Mouse (Mus musculus): ENCODE data around the gene Avpr2. TPM values are rescaled to one million over a fixed set of nuclear protein-coding genes. Genes with fewer than 3 reads are reported as not detected.
A peak's percentile ranks its signal among the peaks of the same experiment; 100 is the strongest.

The Avpr2 gene
- polyA plus RNA-seq, 1 experiment from 2014 or later: 0.08 TPM

- Histone ChIP-seq H3K9ac (replicated peaks) (no peak overlapping the region), H3K27ac (ENCODE audit: low read depth) (no peak overlapping the region), H3K4me3 (ENCODE audit: low read depth, low read length) (no peak overlapping the region), H3K4me2 (ENCODE audit: low read depth, low read length) (no peak overlapping the region), H3K36me3 (replicated peaks; ENCODE audit: insufficient read depth, low read length) (no peaks in the 10 kb centered on the region), H3K4me1 (ENCODE audit: insufficient read depth) (no peaks in the 10 kb centered on the region), H3K9me3 (ENCODE audit: low read length) (no peaks in the 10 kb centered on the region), H3K27me3 (ENCODE audit: insufficient read depth, low read length) (no peaks in the 10 kb centered on the region)
- DNase-seq (peak; percentile 39), ATAC-seq (no peak)
- no peak for TF ChIP-seq CTCF (IDR thresholded peaks at IDR 0.05; ENCODE audit: low read depth)
- no peak for TF ChIP-seq EP300 (IDR thresholded peaks at IDR 0.05; ENCODE audit: low read depth)
- WGBS (ENCODE audit: insufficient replicate concordance): 14% methylated on average over 5 of the region's 5 CpGs
These were observed 22.6 kb upstream of the Avpr2 start for GRCm38 (mm10) chrX:73869334-73869733.

- no peaks in the 10 kb centered on the region for H3K4me1 ChIP-seq (ENCODE audit: insufficient read depth)
- peaks cover 1% of the 10 kb centered on the region; the same call in 1 of the 2 replicates for H3K27me3 ChIP-seq (ENCODE audit: insufficient read depth, low read length)
- H3K4me2 ChIP-seq (ENCODE audit: low read depth, low read length): no peak overlapping the region
- H3K36me3 ChIP-seq (replicated peaks; ENCODE audit: insufficient read depth, low read length): no peaks in the 10 kb centered on the region
- H3K9ac ChIP-seq (replicated peaks): no peak overlapping the region
- no peak for TF ChIP-seq EP300 (IDR thresholded peaks at IDR 0.05; ENCODE audit: low read depth)
- TF ChIP-seq CTCF (IDR thresholded peaks at IDR 0.05; ENCODE audit: low read depth): no peak
- H3K4me3 ChIP-seq (ENCODE audit: low read depth, low read length): no peak overlapping the region
- no peak for DNase-seq
- H3K27ac ChIP-seq (ENCODE audit: low read depth): no peak overlapping the region
- no peaks in the 10 kb centered on the region for H3K9me3 ChIP-seq (ENCODE audit: low read length)
- ATAC-seq: no peak
These were observed 20.4 kb upstream of the Avpr2 start for GRCm38 (mm10) chrX:73871474-73871873.

GRCm38 (mm10) chrX:73871956-73872355 lies 19.9 kb upstream of the Avpr2 start:
- Histone ChIP-seq H3K27ac (ENCODE audit: low read depth) (no peak overlapping the region), H3K4me2 (ENCODE audit: low read depth, low read length) (no peak overlapping the region), H3K27me3 (ENCODE audit: insufficient read depth, low read length) (peaks cover 4% of the 10 kb centered on the region; the same call in 1 of the 2 replicates), H3K4me3 (ENCODE audit: low read depth, low read length) (no peak overlapping the region), H3K9ac (replicated peaks) (no peak overlapping the region), H3K4me1 (ENCODE audit: insufficient read depth) (no peaks in the 10 kb centered on the region), H3K36me3 (replicated peaks; ENCODE audit: insufficient read depth, low read length) (no peaks in the 10 kb centered on the region), H3K9me3 (ENCODE audit: low read length) (no peaks in the 10 kb centered on the region)
- DNase-seq (no peak), ATAC-seq (no peak)
- no peak for TF ChIP-seq EP300 (IDR thresholded peaks at IDR 0.05; ENCODE audit: low read depth)
- TF ChIP-seq CTCF (IDR thresholded peaks at IDR 0.05; ENCODE audit: low read depth): no peak
- WGBS (ENCODE audit: insufficient replicate concordance): 41% methylated on average over 1 of the region's 1 CpGs

- no peak overlapping the region for H3K4me2 ChIP-seq (ENCODE audit: low read depth, low read length)
These were observed 16.0 kb upstream of the Avpr2 start for GRCm38 (mm10) chrX:73875881-73876280.

GRCm38 (mm10) chrX:73877014-73877413 lies 14.9 kb upstream of the Avpr2 start:
- no peak for TF ChIP-seq EP300 (IDR thresholded peaks at IDR 0.05; ENCODE audit: low read depth)
- TF ChIP-seq CTCF (IDR thresholded peaks at IDR 0.05; ENCODE audit: low read depth): no peak
- Histone ChIP-seq H3K4me2 (ENCODE audit: low read depth, low read length) (no peak overlapping the region), H3K36me3 (replicated peaks; ENCODE audit: insufficient read depth, low read length) (no peaks in the 10 kb centered on the region), H3K4me3 (ENCODE audit: low read depth, low read length) (no peak overlapping the region), H3K4me1 (ENCODE audit: insufficient read depth) (no peaks in the 10 kb centered on the region), H3K9ac (replicated peaks) (no peak overlapping the region), H3K9me3 (ENCODE audit: low read length) (no peaks in the 10 kb centered on the region), H3K27me3 (ENCODE audit: insufficient read depth, low read length) (peaks cover 25% of the 10 kb centered on the region), H3K27ac (ENCODE audit: low read depth) (no peak overlapping the region)
- WGBS (ENCODE audit: insufficient replicate concordance): 63% methylated on average over 1 of the region's 1 CpGs
- ATAC-seq: no peak
- no peak for DNase-seq

More at GRCm38 (mm10) chrX:73875881-73876280, 16.0 kb upstream of the Avpr2 start:
- H3K27ac ChIP-seq (ENCODE audit: low read depth): no peak overlapping the region
- H3K4me1 ChIP-seq (ENCODE audit: insufficient read depth): no peaks in the 10 kb centered on the region
- H3K9ac ChIP-seq (replicated peaks): no peak overlapping the region
- TF ChIP-seq EP300 (IDR thresholded peaks at IDR 0.05; ENCODE audit: low read depth): no peak
- TF ChIP-seq CTCF (IDR thresholded peaks at IDR 0.05; ENCODE audit: low read depth): no peak
- ATAC-seq (no peak), DNase-seq (no peak)
- H3K4me3 ChIP-seq (ENCODE audit: low read depth, low read length): no peak overlapping the region
- 61% methylated on average over 2 of the region's 2 CpGs for WGBS (ENCODE audit: insufficient replicate concordance)
- H3K9me3 ChIP-seq (ENCODE audit: low read length): no peaks in the 10 kb centered on the region
- no peaks in the 10 kb centered on the region for H3K36me3 ChIP-seq (replicated peaks; ENCODE audit: insufficient read depth, low read length)
- peaks cover 20% of the 10 kb centered on the region for H3K27me3 ChIP-seq (ENCODE audit: insufficient read depth, low read length)

GRCm38 (mm10) chrX:73880194-73881035 lies 11.5 kb upstream of the Avpr2 start:
- WGBS (ENCODE audit: insufficient replicate concordance): 11% methylated on average over 33 of the region's 48 CpGs
- Histone ChIP-seq H3K9ac (replicated peaks) (no peak overlapping the region; the same call in 1 of the 2 replicates), H3K9me3 (ENCODE audit: low read length) (no peaks in the 10 kb centered on the region), H3K36me3 (replicated peaks; ENCODE audit: insufficient read depth, low read length) (no peaks in the 10 kb centered on the region), H3K4me3 (ENCODE audit: low read depth, low read length) (peak overlapping the region; percentile 27), H3K4me1 (ENCODE audit: insufficient read depth) (no peaks in the 10 kb centered on the region), H3K4me2 (ENCODE audit: low read depth, low read length) (peak overlapping the region; percentile 59), H3K27me3 (ENCODE audit: insufficient read depth, low read length) (peaks cover 25% of the 10 kb centered on the region), H3K27ac (ENCODE audit: low read depth) (no peak overlapping the region)
- ATAC-seq: no peak
- TF ChIP-seq EP300 (IDR thresholded peaks at IDR 0.05; ENCODE audit: low read depth): no peak
- no peak for TF ChIP-seq CTCF (IDR thresholded peaks at IDR 0.05; ENCODE audit: low read depth)
- peak; percentile 32 for DNase-seq

Data from liver, postnatal 0 days (tissue).